Mouse (Mus musculus) C3H10T1/2 (cell line): Measurements from ENCODE around the gene St6galnac4. TPM values are rescaled to one million over a fixed set of nuclear protein-coding genes. Genes with fewer than 3 reads are reported as not detected.

Experiments
- polyA plus RNA-seq, 2 experiments: library from polyadenylated mRNA; unstranded; fragments of >200 nt; fragmentation: generic; extraction: Trizol; gene quantifications; one replicate each; pipeline ENCODE4 v1.2.1; 2012; ENCODE audit warnings: missing spikeins in 2 of 2

Gene St6galnac4
- 10 to 100 TPM; 23.5 to 26.1 TPM for polyA plus RNA-seq

DNA sequence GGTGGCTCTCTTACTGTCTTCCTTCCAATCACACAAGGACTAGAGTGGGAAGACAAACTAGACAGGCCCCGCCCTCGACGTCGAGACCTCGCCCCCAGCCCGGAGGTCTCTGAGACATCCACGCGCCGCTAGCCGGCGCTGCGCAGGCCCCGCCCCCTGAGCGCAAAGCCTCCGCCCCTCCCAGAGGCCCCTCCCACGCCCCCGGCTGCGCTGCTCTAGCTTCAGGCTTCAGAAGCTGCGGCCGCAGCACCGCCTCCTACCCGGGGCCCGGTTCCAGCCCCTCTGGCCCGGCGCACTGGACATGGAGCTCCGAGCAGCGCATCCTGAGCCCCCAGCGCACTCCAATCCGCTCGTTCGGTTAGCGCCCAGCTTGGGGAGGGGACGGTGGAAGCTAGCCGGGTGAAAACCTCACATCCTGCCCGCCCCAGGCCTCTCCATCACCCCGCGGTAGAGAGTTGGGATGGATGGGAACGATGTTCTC, at the start of gene St6galnac4:
TSS of gene St6galnac4 (plus strand) at position 225 of the 481 bp plus-strand sequence.

DNA sequence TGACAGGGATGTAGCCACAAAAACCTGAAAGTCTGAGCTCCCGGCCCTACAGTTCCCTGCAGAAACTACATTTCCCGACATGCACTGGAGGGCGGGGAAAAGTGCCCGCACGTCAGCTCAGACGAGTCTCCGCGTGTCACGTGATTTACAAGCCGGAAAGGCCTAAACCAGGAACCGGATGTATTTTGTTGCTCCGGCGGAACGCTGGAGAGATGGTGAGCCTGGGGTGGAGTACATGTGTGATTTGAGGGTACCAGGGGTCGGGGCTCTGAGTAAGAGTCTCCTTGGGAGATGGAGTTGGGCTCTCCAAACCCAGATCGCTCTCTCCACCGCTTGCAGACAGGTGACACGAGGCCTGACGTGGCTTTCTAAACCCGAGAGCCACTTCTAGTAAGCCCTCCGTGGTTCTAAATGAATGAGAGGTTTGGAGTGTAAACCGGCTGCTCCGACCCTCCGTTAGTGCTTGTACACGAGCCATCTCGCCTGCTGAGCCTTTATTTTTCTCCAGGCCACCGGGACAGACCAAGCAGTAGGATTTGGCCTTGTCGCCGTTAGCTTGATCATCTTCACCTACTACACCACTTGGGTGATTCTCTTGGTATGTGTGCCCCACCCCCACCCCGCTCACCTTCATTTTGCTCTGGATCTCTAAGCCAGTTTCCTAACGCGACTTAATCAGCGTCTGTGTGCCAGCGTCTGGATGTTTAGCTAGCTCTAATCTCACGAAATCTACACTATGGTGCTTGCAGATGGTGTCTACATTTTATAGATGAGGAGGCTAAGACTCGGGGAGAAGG, 16.0 kb upstream of the St6galnac4 start, which contains the start of gene Dpm2:
TSS of gene Dpm2 (plus strand) at position 161 of the 797 bp plus-strand sequence.

DNA sequence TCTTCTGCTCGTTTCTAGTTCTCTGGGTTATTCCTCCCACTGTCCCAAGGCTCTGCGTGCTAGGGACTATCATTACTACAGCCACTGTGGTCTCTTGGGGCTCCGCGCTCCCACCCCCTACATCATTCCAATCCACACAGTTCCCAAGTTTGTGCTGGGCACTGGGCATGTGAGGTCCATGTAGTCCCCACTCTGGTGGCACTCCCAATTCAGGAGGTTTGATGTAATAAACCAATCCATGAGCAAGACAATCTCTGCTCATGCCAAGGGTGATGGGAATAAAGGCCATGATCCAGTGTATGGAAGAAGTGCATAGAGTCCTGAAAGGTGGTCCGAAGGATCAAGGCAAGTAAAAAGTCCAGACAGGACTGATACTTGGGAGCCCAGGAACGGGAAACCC, 12.4 kb upstream of the St6galnac4 start, which contains the start of gene Pip5kl1:
TSS of gene Pip5kl1 (plus strand) at position 301 of the 400 bp plus-strand sequence.

DNA sequence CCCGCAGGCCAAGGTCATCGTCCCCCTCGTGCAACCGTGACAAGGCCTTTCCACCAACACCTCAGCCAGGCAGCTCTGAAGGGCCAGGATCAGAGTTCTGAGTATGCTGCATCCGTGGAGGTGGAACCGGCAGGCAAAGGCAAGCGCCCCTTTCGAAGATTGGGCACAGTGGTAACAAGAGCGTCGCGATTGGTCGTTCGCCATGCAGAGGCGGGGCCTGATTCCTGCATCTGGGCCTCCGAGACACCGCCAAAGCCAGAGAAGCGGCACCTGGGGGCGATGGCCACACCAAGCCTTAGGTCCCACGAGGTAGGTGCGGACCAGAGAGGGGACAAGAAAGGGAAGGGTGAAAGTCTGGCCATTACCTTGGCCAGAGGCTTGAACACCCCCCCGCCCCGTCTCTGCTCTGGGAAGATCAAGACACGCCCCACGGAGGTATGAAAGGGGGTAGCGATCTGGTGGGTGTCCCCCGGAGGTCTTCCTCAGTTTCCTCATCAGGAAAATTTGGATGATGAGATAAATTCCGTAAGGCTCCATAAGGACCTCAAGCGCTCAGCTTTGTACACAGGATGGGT, 11.2 kb upstream of the St6galnac4 start, which contains the start of gene 9430097D07Rik:
TSS of gene 9430097D07Rik (minus strand) at position 99 of the 575 bp plus-strand sequence.

DNA sequence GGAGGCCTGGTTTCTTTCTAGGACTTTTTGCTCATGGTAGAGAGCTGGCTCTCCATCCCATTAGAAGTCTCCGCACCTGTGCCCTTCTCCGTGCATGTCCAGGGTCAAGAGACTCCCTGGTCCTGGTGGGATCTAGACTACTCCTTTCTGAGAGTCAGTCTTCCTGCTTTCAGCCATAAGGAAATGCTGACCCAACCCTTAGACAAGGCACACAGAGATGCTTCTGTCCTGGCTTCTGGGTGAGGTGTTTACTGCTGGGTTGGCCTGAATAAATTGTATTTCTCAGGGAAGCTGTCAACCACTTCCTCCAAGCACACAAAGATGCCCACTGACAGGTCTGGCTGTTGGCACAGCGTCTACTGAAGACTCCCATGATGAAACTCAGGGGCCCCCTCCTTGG, 12.5 kb downstream of the St6galnac4 start, which contains the start of gene St6galnac6:
TSS of gene St6galnac6 (plus strand) at position 301 of the 400 bp plus-strand sequence.

DNA sequence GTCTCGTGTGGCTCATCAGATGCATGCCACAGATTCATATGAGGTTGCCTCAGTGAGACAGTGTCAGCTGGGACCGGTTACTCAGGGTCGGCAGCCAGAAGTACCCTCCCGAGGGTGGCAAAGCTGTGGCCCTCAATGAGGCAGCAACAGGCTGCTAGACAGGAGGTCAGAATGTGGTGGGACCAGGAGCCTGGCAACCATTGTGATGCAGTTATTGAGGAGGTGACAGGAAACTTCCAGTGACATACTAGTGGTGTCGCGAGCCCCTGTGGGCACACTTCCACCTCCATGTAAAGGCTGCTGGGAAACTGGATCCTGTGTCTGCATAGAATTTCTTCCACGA, 34.6 kb downstream of the St6galnac4 start, which contains the start of gene Ak1:
TSS of gene Ak1 (plus strand) at position 242 of the 343 bp plus-strand sequence.

DNA sequence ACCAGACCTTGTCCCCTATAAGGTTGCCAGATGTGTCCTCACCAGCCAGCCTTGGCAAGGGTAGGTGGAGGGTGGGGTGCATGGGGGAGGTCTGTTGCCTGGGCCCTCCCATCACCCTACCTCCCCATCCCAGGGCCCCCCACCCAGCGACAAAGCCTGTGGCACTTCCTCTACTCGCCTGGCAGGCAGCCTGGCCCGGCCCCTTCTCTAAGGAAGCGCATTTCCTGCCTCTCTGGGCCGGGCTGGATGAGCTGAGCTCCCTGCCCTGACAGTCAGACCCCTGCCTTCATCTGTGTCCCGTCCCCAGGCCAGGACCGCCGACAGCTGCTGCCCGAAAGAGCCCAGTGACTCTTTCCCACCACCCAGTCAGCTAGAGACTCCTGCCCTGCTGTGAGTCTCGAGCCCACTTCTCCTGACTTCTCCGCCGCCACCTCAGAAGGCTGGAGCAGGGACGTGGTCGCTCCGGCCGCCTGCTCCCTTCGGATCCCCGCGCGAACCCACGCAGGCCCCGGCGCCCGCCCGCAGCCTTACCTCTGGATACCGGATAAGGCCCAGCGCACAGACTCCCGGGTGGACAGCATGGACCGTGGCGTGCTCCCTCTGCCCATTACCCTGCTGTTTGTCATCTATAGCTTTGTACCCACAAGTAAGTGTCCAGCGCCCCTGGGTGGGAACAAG, 59.6 kb downstream of the St6galnac4 start, which contains the start of gene Eng:
TSS of gene Eng (plus strand) at position 217 of the 678 bp plus-strand sequence.

Other genes starting within 250 kb of the St6galnac4 start
- gene Ciz1, start 234.8 kb upstream of the St6galnac4 start, polyA plus RNA-seq = 10 to 100 TPM; 26.7 to 61.5 TPM
- 100 to 1,000 TPM; 103 to 164 TPM for gene Dnm1, start 233.8 kb upstream of the St6galnac4 start, polyA plus RNA-seq
- gene 1110008P14Rik, start 205.2 kb upstream of the St6galnac4 start, polyA plus RNA-seq = 100 to 1,000 TPM in 1 of 2 experiments, 10 to 100 TPM in 1; 91.3 to 245 TPM
- under 1 TPM in 1 of 2 experiments, not detected in 1; 0.08 TPM for gene Lcn2, start 198.8 kb upstream of the St6galnac4 start, polyA plus RNA-seq
- gene Ptges2, start 191.2 kb upstream of the St6galnac4 start, polyA plus RNA-seq = 10 to 100 TPM; 16.4 to 39.5 TPM
- 1 to 10 TPM; 1.1 to 4.0 TPM for gene Naif1, start 136.6 kb upstream of the St6galnac4 start, polyA plus RNA-seq
- gene Slc25a25, start 135.7 kb upstream of the St6galnac4 start, polyA plus RNA-seq = 1 to 10 TPM; 3.3 to 3.4 TPM
- 10 to 100 TPM in 1 of 2 experiments, 1 to 10 TPM in 1; 1.3 to 21.5 TPM for gene Fam102a, start 51.8 kb upstream of the St6galnac4 start, polyA plus RNA-seq
- 10 to 100 TPM; 67.1 to 95.0 TPM for gene Dpm2, start 16.2 kb upstream of the St6galnac4 start, polyA plus RNA-seq
- under 1 TPM in 1 of 2 experiments, not detected in 1; 0.11 TPM for gene Pip5kl1, start 12.3 kb upstream of the St6galnac4 start, polyA plus RNA-seq
- under 1 TPM; 0.04 to 0.06 TPM for gene 9430097D07Rik, start 11.4 kb upstream of the St6galnac4 start, polyA plus RNA-seq
- gene St6galnac6, start 12.6 kb downstream of the St6galnac4 start, polyA plus RNA-seq = 10 to 100 TPM; 34.3 to 60.3 TPM
- gene Ak1, start 34.7 kb downstream of the St6galnac4 start, polyA plus RNA-seq = 100 to 1,000 TPM in 1 of 2 experiments, 10 to 100 TPM in 1; 96.3 to 173 TPM
- gene Eng, start 59.5 kb downstream of the St6galnac4 start, polyA plus RNA-seq = 1 to 10 TPM; 2.5 to 6.9 TPM
- gene Fpgs, start 117.0 kb downstream of the St6galnac4 start, polyA plus RNA-seq = 10 to 100 TPM; 19.7 to 19.9 TPM
- 10 to 100 TPM; 48.2 to 76.9 TPM for gene Cdk9, start 126.0 kb downstream of the St6galnac4 start, polyA plus RNA-seq
- 10 to 100 TPM in 1 of 2 experiments, under 1 TPM in 1; 0.83 to 15.9 TPM for gene Sh2d3c, start 134.0 kb downstream of the St6galnac4 start, polyA plus RNA-seq
- under 1 TPM in 1 of 2 experiments, not detected in 1; 0.31 TPM for gene 6330409D20Rik, start 153.9 kb downstream of the St6galnac4 start, polyA plus RNA-seq
- 10 to 100 TPM; 20.9 to 46.0 TPM for gene Tor2a, start 170.1 kb downstream of the St6galnac4 start, polyA plus RNA-seq
- under 1 TPM; 0.04 to 0.38 TPM for gene Ttc16, start 188.5 kb downstream of the St6galnac4 start, polyA plus RNA-seq
- 100 to 1,000 TPM in 1 of 2 experiments, 10 to 100 TPM in 1; 25.5 to 106 TPM for gene Ptrh1, start 188.7 kb downstream of the St6galnac4 start, polyA plus RNA-seq
- gene Cfap157, start 197.3 kb downstream of the St6galnac4 start, polyA plus RNA-seq = under 1 TPM; 0.42 to 0.48 TPM